Mouse (Mus musculus) G1E (cell line): ENCODE measurements around the gene Hic1. TPM values are rescaled to one million over a fixed set of nuclear protein-coding genes. Genes with fewer than 3 reads are reported as not detected.

Experiments
- ATAC-seq: 2 replicates; pipeline ENCODE4 v1.8.0; 2016; ENCODE audit warnings: mild to moderate bottlenecking; ENCODE audit not compliant: insufficient number of reproducible peaks, poor library complexity, low FRiP score, severe bottlenecking; ENCODE audit errors: extremely low read depth
- DNase-seq: peaks from one replicate; pipeline ENCODE4 v3.0.0; 2012; ENCODE audit warnings: low spot score
- H3K27me3 ChIP-seq: 2 replicates; pipeline ENCODE4 v1.6.1; 2012; ENCODE audit warnings: mild to moderate bottlenecking, low read length, inconsistent platforms; ENCODE audit not compliant: insufficient read depth
- H3K36me3 ChIP-seq: replicated peaks from 2 replicates; pipeline ENCODE3; 2012; ENCODE audit warnings: mild to moderate bottlenecking, inconsistent platforms
- H3K4me1 ChIP-seq: 2 replicates; pipeline ENCODE4 v1.6.1; 2012; ENCODE audit warnings: low read depth, low read length, inconsistent platforms, mixed read lengths; ENCODE audit not compliant: insufficient read depth
- H3K4me3 ChIP-seq: 2 replicates; pipeline ENCODE4 v1.5.1; 2012; ENCODE audit warnings: low read depth, mild to moderate bottlenecking, inconsistent platforms, low read length, moderate library complexity, mixed read lengths
- H3K9me3 ChIP-seq: replicated peaks from 2 replicates; pipeline ENCODE4 v1.6.1; 2012; ENCODE audit warnings: inconsistent platforms
- CTCF ChIP-seq: IDR thresholded peaks from 2 replicates; pipeline ENCODE4 v1.5.1; 2012; ENCODE audit warnings: low read depth, low read length, inconsistent platforms, mixed read lengths
- GATA1 ChIP-seq: IDR thresholded peaks from 2 replicates; pipeline ENCODE4 v1.6.1; 2012; ENCODE audit warnings: borderline replicate concordance, low read length, inconsistent platforms, mixed read lengths
- GATA2 ChIP-seq: IDR thresholded peaks from 2 replicates; pipeline ENCODE4 v1.6.1; 2012; ENCODE audit warnings: low read depth, low read length, inconsistent platforms, borderline replicate concordance
- POLR2AphosphoS5 ChIP-seq: IDR thresholded peaks from 2 replicates; pipeline ENCODE4 v1.6.1; 2012; ENCODE audit warnings: low read depth, low read length, inconsistent platforms; ENCODE audit not compliant: insufficient replicate concordance
- TAL1 ChIP-seq: conservative IDR thresholded peaks from 2 replicates; pipeline ENCODE4 v1.6.1; 2012; ENCODE audit warnings: low read depth, low read length, inconsistent platforms, mixed read lengths
- polyA plus RNA-seq: library from polyadenylated mRNA; stranded (reverse); fragments of >175 nt; gene quantifications from 2 replicates; pipeline ENCODE4 v1.2.3, GENCODE M21; 2012
- total RNA-seq, 2 experiments: library from RNA; stranded (forward) in 1 of 2; stranded (reverse) in 1 of 2; fragments of 200-1000 nt in 1 of 2; fragments of >200 nt in 1 of 2; fragmentation: Nextera tagmentation in 1 of 2; gene quantifications; 2 replicates each; pipeline ENCODE4 v1.2.3; 2014 to 2017

Hic1 gene
- total and polyA plus RNA-seq, 3 experiments: 0.05 to 0.22 TPM; not detected in 1

DNA sequence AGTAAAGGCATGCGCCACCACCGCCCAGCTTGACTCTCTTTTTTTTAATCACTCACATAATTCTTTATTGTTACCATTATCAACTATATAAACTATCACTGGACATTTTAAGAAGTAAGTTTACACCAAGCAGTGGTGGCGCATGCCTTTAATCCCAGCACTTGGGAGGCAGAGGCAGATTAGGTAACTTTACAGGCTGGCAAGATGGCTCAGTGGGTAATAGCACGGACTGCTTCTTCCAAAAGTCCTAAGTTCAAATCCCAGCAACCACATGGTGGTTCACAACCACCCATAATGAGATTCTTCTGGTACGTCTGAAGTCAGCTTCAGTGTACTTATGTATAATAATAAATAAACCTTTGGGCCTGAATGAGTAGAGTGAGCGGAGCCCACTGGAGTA lies 39.8 kb downstream of the Hic1 start:
- H3K36me3 ChIP-seq: peaks cover 26% of the 10 kb centered on the region
- no peaks in the 10 kb centered on the region for H3K9me3 ChIP-seq
- H3K4me3 ChIP-seq: no peak overlapping the region
- TF ChIP-seq GATA2: no peak
- no peak for TF ChIP-seq TAL1
- TF ChIP-seq GATA1: no peak
- TF ChIP-seq POLR2AphosphoS5: no peak
- TF ChIP-seq CTCF: no peak
- no peak for DNase-seq
- peaks cover 8% of the 10 kb centered on the region for H3K4me1 ChIP-seq
- H3K27me3 ChIP-seq: no peaks in the 10 kb centered on the region
- no peak for ATAC-seq

DNA sequence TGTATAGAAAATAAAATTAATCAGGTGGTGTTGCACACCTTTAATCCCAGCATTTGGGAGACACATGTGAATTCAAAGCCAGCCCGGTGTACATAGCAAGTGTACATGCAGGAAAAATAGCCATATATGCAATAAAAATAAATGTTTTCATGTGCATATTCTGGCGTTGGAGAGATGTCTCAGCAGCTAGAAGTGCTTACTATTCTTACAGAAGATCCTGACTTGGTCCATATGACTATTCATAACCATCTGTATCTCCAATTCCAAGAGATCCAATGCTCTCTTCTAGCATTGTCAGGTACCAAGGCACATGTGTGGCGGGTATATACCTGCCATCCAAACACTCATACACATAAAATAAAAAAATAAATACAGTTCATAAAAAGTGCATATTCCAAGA lies 42.9 kb downstream of the Hic1 start:
- Histone ChIP-seq H3K4me1 (peaks cover 10% of the 10 kb centered on the region), H3K9me3 (no peaks in the 10 kb centered on the region), H3K4me3 (no peak overlapping the region), H3K27me3 (no peaks in the 10 kb centered on the region), H3K36me3 (peaks cover 10% of the 10 kb centered on the region)
- ATAC-seq (no peak), DNase-seq (no peak)
- TF ChIP-seq POLR2AphosphoS5 (no peak), TAL1 (no peak), CTCF (no peak), GATA1 (no peak), GATA2 (no peak)

DNA sequence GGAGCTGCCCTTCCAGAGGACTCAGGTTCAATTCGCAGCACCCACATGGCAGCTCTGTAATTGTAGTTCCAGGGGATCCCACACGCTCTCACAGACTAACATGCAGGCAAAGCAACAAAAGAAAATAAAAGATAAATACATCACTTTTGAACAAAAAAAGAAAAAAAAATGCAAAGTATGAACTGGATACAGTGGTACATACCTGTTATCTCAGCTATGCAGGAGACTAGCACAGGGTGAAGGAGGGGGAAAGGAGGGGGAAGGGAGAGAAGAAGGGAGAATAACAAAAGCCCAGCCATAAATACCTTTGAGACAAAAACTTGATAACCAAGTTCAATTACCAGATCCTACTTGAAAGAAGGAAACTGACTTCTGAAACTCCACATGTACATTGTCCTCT lies 44.9 kb downstream of the Hic1 start:
- Histone ChIP-seq H3K9me3 (no peaks in the 10 kb centered on the region), H3K27me3 (no peaks in the 10 kb centered on the region), H3K4me1 (peaks cover 3% of the 10 kb centered on the region; the same call in 1 of the 2 replicates), H3K36me3 (peaks cover 23% of the 10 kb centered on the region), H3K4me3 (no peak overlapping the region)
- no peak for ATAC-seq
- no peak for DNase-seq
- no peak for TF ChIP-seq GATA1
- no peak for TF ChIP-seq POLR2AphosphoS5
- TF ChIP-seq TAL1: no peak

- no peak for DNase-seq
- Histone ChIP-seq H3K27me3 (no peaks in the 10 kb centered on the region), H3K36me3 (peaks cover 32% of the 10 kb centered on the region), H3K4me1 (peaks cover 3% of the 10 kb centered on the region; the same call in 1 of the 2 replicates), H3K4me3 (no peak overlapping the region), H3K9me3 (no peaks in the 10 kb centered on the region)
- TF ChIP-seq CTCF (no peak), GATA2 (no peak), GATA1 (no peak)
- ATAC-seq: no peak
Observed at GRCm38 (mm10) chr11:75121348-75121747, 48.0 kb downstream of the Hic1 start.

DNA sequence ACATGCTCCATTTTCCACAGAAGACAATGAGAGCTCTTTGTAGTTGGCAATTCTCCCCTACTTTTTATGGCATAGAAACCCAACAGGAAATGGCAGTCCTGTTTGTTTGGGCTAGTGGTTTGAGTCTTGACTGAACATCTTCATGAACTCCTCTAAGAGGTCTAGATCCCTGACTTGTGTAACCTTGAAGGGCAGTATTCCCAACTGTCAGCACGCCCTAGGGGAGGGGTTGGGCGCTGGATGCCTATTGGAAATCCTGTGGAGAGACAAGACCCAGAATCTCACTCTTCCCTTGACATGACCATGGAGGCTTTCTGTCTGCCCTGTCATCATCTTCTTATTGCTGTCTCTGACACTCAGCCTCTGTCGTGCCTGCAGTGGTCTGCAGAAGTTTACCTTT lies 49.5 kb downstream of the Hic1 start:
- no peaks in the 10 kb centered on the region for H3K27me3 ChIP-seq
- ATAC-seq: no peak
- H3K36me3 ChIP-seq: peaks cover 32% of the 10 kb centered on the region
- TF ChIP-seq GATA1: no peak
- no peak for TF ChIP-seq TAL1
- TF ChIP-seq CTCF: no peak
- TF ChIP-seq GATA2: no peak
- TF ChIP-seq POLR2AphosphoS5: no peak
- DNase-seq: no peak
- H3K4me3 ChIP-seq: no peak overlapping the region
- peaks cover 3% of the 10 kb centered on the region; the same call in 1 of the 2 replicates for H3K4me1 ChIP-seq
- no peaks in the 10 kb centered on the region for H3K9me3 ChIP-seq

DNA sequence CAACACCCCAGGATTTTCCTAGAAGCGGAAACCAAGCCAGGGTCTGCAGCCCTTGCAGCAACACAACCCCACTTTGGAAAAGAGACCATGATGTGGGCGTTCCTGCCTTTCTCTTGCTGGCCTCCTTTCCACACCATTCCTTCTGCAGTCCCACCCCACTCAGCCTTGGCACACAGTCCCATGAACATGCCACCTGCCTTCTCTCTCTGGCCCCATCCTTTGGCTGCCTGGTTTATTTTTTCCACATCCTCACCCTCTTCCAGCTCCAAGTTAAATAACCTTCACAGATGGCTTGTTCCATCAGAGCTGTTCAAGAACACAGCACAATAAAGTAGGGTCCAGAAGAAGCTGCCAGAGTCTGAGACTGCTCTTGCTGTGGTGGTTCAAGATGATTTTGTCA lies 50.0 kb downstream of the Hic1 start:
- TF ChIP-seq POLR2AphosphoS5 (no peak), GATA2 (no peak), TAL1 (no peak), CTCF (no peak), GATA1 (no peak)
- Histone ChIP-seq H3K4me1 (peaks cover 3% of the 10 kb centered on the region; the same call in 1 of the 2 replicates), H3K36me3 (peaks cover 35% of the 10 kb centered on the region), H3K9me3 (no peaks in the 10 kb centered on the region), H3K4me3 (no peak overlapping the region), H3K27me3 (no peaks in the 10 kb centered on the region)
- ATAC-seq (no peak), DNase-seq (no peak)

DNA sequence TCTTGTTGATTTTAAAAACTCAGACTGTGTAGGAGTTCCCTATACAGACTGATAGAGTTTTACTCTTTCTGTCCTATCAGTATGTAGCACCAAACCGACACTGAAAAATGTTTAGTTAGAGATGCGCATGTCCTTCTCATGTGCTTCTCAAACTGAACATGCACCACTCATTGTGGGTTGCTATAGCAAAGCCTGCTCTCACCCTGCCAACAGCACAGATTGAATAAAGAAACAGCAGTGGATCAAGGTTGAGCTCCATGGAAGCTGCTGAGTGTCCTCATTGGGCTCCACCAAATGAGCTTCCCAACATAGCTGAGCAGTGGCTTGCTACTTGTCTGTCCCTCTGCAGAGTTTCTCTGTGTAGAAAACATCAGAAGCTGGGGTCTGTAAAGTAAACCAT lies 51.2 kb downstream of the Hic1 start:
- ATAC-seq (no peak), DNase-seq (no peak)
- no peak for TF ChIP-seq POLR2AphosphoS5
- no peak for TF ChIP-seq CTCF
- H3K9me3 ChIP-seq: no peaks in the 10 kb centered on the region
- H3K36me3 ChIP-seq: peaks cover 36% of the 10 kb centered on the region
- H3K4me1 ChIP-seq: no peaks in the 10 kb centered on the region
- no peaks in the 10 kb centered on the region for H3K27me3 ChIP-seq
- H3K4me3 ChIP-seq: no peak overlapping the region
